Mouse (Mus musculus) monocyte, adult 5-6 weeks (primary cell): ENCODE data around the gene Ccdc117. TPM values are rescaled to one million over a fixed set of nuclear protein-coding genes. Genes with fewer than 3 reads are reported as not detected.
"Not testable (repeated sequence)": the region's sequence is repeated elsewhere in the genome, so short reads cannot be mapped to it uniquely, and the experiment has no call there.

Experiments used
- ATAC-seq: fragments of 153-309, 156-312 bp; replicated peaks from 2 replicates; pipeline ENCODE4 v1.8.0; 2017; ENCODE audit warnings: mild to moderate bottlenecking; ENCODE audit not compliant: low TSS enrichment, insufficient number of reproducible peaks, severe bottlenecking, poor library complexity, low FRiP score
- total RNA-seq: library from RNA; stranded (forward); fragments of 200-1000, 200-491, 200-594 nt; gene quantifications from 3 replicates; pipeline ENCODE4 v1.2.3, GENCODE M21; 2017

Ccdc117 gene
- total RNA-seq, 1 experiment from 2014 or later, result 46.3 TPM

DNA sequence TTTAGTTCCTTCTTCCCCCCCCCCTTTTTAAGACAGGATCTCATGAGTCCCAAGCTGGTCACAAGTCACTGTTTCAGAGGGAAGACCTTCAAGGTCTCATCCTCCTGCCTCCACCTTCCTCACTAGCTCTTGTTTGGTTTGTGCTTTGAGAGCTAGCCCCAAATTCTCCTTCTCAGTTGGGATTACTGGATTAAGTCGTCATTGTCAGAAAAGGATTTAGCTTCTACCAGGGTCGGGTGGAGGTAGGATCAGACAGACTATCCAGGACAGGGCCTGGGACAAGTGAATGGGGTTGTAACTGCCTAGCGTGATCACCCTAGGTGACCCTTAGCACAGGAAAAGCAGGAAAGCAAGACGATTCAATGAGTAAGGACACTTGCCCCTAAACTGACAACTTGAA is 1.7 kb downstream of the Ccdc117 start:
- ATAC-seq, result no peak

DNA sequence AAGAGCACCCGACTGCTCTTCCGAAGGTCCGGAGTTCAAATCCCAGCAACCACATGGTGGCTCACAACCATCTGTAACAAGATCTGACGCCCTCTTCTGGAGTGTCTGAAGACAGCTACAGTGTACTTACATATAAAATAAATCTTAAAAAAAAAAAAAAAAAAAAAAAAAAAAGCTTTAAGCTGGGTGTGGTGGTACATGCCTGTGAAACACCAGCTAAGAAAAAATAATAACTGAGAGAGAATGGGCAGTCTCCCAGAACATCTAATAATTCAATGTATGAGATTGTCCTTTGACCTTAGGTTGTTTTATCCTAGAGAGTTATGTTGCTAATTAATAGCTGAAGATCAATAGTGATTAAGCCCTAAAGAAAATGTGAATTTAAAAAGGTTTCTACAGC is 4.5 kb downstream of the Ccdc117 start:
- not testable (repeated sequence) for ATAC-seq

DNA sequence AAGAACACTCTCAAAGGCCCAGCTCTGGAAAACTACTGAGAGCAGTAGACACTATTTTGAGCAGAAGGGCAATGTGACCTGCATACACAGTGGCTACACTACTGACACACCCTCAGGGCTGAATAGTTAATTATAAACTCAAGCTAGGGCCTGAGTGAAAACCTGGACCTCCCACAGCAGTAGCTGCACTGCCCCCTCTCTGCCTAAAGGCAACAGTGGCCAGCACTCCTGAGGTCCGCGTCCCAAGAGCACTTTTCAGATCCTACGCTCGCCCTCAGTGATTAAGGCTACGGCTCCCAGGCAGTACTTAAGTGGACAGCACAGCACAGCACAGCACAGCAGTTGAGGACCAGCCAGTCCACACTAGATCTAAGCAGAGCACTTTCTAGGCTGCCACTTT is 8.9 kb downstream of the Ccdc117 start:
- ATAC-seq, result no peak

DNA sequence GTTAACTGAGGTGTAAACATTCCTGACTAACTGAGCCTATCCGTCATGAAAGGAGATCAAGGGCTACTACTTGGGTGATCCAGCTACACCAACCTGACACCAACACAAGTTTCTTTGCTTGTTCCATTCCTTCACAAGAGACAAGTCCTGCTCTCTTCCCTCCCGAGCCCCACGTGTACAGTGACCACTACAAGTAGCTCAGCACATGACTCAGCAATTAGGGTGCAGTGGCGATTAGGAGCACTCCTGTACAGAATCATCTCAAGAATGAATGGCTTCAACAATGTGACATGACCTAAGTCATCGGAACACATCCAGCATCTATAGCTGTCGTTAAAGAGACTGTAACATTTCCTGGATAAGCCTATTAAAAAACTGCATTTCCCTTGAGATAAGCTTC is 11.3 kb downstream of the Ccdc117 start:
- ATAC-seq, result no peak

DNA sequence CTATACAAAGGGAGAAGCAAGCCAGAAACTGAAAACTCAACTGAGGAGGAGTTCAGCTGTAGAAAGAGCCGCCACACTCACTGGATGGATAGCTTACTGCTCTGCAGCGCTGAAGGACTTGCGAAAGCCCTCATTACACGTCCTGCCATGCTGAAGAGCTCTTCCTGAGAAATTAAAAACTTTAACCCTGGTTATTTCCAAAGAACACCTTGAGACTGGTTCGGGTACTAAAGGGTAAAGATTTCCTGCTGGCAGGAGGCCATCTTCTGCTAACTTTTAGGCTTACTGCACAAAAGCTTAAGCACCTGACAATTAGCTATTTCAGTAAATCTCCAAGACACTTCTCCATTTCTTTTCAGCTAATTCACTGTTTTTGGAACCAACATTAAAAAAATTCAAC is 11.8 kb downstream of the Ccdc117 start:
- ATAC-seq, result no peak

DNA sequence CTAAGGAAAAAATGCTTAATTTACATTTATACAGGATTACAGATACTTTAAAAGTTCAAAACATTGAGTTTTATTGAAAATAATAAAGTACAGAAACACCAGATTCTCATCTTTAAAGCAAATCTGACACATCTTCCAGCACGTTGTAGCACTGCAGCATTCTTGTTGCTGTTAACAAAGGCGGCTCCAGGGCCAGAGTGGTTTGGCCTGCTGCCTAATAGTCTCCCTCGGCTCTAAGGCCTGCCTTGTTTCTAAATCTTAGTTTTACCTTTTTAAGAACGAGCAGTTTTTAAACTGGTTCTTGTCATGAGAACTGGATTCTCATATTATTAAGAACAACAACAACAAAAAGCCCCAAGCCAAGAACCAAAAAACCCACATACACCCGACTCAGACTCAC is 13.1 kb downstream of the Ccdc117 start:
- no peak for ATAC-seq

DNA sequence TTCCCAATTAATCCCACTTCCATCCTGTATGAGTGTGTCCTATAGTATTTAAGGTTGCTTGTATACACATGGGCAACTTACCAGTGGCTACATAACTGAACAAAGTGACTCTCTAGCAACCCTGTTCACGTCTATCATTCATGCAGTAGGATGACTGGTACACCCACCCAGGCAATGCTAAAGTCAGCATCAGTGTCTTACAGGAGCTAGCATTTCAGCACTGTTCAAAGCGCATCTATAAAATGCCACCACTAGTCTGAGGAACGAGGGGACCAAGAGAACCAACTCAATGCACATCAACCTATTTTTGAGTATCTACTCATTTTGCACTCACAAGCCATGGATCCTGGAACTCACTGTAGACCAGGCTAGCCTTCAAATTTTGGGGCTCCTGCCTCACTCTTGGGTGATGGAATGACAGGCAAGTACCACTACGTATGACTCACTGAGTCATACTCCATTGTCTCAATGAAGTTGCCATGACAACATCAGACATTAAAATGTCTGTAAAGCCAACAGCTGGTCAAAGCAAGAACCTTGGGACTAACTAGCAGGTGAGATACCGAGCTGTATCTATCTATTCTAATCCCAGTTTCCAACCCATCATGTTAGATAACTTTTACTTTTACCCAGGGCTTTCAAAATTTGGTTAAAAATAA is 14.0 kb downstream of the Ccdc117 start:
- ATAC-seq, result no peak

DNA sequence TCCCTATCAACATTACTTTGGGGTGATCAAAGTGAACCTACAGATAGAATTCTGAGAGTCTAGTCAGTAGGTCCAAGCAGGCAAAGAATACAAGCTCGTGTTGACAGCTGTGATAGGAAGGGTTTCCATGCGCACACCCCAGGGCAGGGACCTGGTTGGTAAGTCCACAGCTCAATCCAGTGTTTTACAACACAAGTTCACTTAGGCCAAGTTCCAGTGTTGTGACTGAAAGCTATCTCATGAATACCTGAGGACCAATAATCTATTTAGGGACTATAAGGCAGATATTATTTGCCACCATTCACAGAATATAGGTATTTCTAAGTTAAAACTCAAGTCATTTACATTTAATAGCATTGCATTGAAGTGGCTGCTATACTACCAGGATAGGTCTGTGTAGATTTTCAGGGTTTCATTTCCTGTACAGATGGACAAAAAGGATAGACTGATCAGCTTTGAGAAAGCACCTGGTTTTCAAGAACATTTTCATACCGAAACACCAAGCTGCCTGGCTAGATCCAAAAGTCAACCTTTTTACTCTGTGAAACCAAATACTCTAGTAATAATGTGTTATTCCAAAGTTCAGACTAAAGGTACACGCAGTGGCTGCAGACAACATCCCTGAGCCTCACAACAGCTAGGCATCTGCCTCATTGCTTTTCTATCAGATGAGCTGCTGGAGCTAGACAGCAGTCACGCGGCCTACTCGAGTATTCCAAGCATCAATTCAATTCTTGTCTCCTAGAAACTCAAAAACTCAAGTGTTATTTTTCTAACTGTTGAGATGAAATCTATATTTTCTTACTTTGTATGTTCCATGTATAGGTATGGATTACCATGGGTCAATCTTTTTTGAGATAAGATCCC is 15.2 kb downstream of the Ccdc117 start:
- ATAC-seq, result no peak

DNA sequence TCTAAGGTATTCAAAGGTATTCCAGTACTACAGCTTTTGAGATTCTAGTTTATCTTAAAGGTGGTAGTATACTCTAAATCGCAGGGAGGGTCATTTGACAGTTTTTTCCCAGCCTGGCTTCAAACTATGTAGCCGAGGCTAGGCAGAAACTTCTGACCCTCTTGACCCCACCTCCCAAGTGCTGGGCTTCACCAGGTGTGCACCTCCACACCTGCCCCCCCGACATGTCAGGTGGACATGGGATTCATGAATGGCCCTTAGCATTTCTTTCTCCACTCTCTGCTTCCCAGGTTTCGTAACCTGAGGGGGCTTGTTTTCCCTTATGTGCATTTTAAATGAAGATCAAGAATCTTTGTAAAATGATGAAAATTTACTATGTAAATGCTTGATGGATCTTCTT is 16.6 kb downstream of the Ccdc117 start:
- ATAC-seq, result no peak

DNA sequence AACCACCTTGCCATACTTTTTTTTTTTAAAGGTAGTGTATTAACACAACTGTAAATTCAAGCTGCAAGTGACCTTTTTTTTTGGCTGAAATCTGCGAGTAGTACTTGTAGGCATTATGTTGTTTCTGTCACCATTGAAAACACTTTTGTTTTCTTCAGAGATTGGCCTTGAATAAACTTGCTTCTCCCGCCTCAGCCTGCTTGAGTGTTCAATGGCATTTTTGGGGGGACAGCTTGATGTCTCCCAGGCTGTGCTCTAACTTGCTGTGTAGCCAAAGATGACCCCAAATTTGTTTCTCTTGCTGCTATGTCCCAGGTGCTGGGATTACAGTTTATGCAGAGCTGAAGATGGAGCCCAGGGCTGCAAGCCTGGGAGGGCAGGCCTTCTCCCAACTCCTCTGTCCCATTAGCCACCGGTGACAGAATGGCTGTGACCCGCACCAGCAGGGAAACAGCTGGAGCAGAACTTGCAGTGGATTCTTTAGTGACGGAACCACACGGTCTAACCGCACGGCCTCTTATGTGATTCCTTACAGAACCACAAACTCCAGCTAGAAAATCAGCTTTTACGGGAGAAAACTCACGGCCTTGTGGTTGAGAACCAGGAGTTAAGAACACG is 19.1 kb downstream of the Ccdc117 start:
- no peak for ATAC-seq

DNA sequence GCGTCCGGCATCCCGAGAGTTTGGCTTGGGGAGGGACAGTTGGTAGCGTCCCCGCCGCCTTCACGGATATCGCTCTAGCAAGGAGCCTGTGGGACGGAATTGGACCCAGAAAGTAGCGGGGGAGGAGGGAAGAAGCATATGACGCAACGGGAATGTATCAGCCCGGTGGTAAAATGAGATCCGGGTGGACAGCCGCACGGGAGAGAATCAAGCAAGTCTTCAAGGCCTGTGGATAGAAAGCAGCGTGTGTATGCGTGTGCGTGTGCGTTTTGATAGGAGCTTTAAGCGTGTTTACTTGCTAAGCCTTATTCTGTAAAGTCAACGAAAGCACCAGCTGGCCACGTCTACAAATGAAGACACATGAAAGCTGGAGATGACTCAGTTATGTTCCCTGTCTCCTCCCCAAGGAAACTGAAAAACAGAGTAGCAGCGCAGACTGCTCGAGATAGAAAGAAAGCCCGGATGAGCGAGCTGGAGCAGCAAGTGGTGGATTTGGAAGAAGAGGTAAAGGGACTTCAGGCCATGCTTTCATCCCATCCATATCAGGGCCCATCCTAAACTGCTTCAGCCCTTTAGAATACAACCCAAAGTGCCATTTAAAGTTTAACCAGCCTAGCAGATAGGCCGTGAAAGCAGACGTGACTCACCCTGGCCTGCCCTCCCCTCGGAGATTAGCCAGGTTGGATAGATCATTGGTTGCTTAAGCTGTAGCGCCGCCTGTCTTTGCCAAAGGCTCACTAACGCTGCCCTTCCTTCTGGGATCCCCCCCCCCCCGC is 20.3 kb downstream of the Ccdc117 start:
- ATAC-seq, result peak; percentile 59; the same call in 1 of the 2 replicates

DNA sequence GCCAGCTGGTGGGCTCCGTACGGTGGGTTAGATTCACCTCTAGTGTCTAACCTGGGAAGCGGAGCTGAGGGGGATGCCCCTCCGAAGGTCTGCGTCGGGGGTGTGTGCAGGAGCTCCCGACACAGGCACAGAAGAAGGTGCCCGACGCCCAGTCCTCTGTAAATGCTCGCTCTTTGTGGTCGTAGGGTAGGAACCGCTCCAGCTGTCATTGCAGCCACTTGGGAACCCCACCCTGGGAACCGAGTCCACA is 20.8 kb downstream of the Ccdc117 start:
- peak; percentile 10; the same call in 1 of the 2 replicates for ATAC-seq

DNA sequence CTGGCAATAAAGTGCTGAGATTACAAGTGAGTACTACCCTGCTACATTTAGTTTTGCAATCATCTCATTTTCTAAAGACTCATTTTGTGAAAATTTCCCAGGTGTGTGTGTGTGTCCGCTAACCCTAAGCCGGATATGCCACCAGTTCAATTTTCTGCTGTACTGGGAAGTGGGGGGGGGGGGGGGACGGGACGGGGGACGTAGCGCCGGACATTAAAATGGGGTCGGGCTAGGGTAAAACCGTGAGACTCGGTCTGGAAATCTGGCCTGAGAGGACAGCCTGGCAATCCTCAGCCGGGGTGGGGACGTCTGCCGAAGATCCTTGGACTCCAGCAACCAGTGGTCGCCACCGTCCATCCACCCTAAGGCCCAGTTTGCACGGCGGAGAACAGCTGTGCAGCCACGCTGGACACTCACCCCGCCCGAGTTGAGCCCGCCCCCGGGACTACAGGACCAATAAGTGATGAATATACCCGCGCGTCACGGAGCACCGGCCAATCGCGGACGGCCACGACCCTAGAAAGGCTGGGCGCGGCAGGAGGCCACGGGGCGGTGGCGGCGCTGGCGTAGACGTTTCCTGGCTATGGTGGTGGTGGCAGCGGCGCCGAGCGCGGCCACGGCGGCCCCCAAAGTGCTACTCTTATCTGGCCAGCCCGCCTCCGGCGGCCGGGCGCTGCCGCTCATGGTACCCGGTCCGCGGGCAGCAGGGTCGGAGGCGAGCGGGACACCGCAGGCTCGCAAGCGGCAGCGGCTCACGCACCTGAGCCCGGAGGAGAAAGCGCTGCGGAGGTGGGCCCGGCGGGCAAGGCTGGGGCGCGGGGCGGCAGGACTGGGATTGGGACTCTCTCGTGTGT is 21.3 kb downstream of the Ccdc117 start, which contains the start of gene Xbp1:
Gene Xbp1, plus strand, starts transcription at position 248 of the 854 bp plus-strand sequence.
- peak; percentile 94 for ATAC-seq

DNA sequence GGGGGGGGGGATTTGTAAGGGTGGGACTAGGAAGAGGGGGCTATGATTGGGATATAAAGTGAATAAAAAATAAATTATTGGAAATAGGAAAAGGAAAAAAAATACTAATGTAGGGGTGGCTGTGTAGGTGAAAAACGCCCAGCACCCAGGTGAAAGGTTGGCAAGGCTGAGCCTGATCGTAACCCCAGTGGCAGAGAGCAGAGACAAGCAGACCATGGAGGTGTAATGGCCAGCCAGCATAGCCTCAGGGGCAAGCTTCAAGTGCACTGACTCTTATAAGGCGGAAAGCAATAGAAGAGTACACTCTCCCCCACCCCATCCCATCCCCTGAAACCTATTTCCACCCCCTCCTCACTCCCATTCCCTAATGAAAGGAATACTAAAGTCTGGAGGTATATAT is 22.3 kb downstream of the Ccdc117 start:
- no peak for ATAC-seq

DNA sequence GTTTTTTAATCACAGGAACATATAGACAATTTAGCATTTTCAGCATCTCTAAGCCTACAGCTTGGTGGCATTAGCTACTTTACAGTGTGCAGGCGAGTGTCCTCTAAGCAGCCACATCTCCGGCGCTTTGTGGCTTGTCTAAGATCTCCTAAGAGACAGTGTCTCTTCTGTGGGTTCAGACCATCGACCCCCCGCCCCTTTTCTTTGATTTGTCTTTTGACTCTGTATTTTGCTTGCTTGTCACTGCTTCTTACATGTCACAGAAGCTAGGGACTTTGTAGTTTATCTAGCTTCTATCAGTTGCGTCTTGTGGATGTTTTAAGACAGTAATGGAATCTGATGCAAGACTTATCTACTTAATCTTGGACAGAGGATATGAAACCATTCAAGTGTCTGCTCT is 24.6 kb downstream of the Ccdc117 start:
- ATAC-seq, result no peak

DNA sequence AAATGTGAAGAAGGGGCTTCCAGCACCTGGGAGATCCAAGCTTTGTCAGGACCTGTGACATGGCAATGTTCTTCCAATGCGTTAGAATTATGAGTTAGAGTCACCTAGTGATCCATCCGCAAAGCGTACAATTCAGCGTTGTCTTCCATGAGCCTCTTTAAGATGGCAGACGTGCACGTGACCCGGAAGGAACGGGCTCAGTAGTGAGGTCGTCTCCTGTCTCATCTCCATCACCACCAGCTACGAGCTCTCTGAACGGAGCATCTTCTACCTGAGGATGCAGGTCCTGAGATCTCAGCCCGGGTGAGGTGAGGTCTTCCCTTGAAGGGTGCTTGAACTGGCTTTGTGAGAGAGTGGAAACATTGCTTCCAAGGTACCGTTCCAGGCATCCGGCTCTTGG is 25.4 kb downstream of the Ccdc117 start:
- no peak for ATAC-seq

DNA sequence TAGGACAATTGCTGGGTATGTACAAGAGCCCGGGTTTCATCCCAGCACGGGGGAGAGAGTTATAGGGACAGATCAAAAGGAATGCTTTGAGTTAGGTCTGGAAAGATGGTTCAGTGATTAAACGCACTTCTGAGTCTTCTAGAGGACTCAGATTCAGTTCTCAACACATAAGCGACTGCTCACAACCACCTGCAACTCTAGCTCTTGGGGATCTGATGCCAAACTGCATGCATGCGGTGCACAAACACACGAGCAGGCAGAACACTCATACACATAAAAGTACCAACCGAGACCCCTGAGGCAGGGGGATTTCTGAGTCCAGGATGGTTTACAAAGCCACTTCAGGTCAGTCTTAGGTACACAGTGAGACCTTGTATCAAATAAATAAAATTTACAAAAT is 25.8 kb downstream of the Ccdc117 start:
- ATAC-seq, result no peak

DNA sequence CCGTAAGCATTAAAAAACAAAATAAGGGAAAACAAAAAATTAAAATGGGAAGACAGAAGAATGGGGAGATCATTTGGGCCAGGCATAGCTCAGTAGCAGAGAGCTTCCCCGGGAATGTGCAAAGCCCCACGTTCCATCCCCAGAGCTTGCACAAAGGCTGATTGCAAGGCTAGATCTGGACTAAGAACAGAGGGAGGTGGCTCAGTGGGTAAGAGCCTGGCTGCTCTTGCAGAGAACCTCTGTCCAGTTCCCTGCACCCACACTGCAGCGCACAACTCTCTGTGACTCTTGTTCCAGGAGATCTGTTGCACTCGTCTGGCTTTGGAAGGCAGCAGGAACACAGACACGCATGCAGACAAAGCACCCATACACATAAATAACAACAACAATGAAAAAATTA is 26.3 kb downstream of the Ccdc117 start:
- no peak for ATAC-seq
